Comparison of ENCODE assay signal across 15 mouse cellular contexts in the genomic region with DNA sequence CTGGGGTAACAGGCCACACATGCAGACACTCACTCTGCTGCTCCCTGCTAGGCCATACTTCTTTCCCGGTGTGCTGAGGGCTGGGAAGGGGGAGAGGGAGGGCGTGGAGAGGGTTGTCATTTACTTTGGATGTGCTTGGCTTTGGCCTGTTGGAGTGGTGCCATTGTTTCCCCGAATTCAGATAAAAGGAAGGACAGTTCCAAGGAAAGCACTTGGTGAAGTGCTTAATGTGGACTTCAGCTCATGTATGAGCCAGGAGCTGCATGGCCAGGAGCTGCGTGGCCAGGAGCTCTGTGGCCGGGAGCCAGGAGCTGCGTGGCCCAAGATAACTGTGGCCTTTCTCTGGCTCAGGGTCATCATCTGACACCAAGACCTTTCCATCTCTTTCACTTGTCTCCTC. TPM values are rescaled to one million over a fixed set of nuclear protein-coding genes. Genes with fewer than 3 reads are reported as not detected.
DNase-seq lines count a peak whose midpoint lies in the region; ATAC-seq lines count a peak whose summit lies in the region.
"Had no signal": no experiment of that assay in that cellular context is flagged by ENCODE, and none has a peak within 500 bp of the region (broad histone marks: within the 10 kb centered on the region; RNA-seq: fewer than 3 reads in every experiment).

No protein-coding gene starts in this region.

- no peaks in the 10 kb centered on the region for H3K9me3 ChIP-seq in hindbrain, embryonic 16.5 days (ENCODE audit: control insufficient read depth, low read length)
- H3K9me3 ChIP-seq: embryonic facial prominence, embryonic 12.5 days; forebrain, embryonic 12.5 days; midbrain, embryonic 13.5 days; neural tube, embryonic 12.5 days had no signal

- H3K27me3 ChIP-seq in hindbrain, embryonic 16.5 days (replicated peaks; ENCODE audit: control insufficient read depth, insufficient read depth, low read length): no peaks in the 10 kb centered on the region
- H3K27me3 ChIP-seq: embryonic facial prominence, embryonic 12.5 days; forebrain, embryonic 12.5 days; midbrain, embryonic 13.5 days; neural tube, embryonic 12.5 days had no signal

- no peak overlapping the region for H3K4me3 ChIP-seq in hindbrain, embryonic 16.5 days (ENCODE audit: low read length)
- H3K4me3 ChIP-seq: embryonic facial prominence, embryonic 12.5 days; forebrain, embryonic 12.5 days; midbrain, embryonic 13.5 days; neural tube, embryonic 12.5 days had no signal

- H3K4me2 ChIP-seq in hindbrain, embryonic 16.5 days (ENCODE audit: low read length): no peak overlapping the region
- H3K4me2 ChIP-seq: embryonic facial prominence, embryonic 12.5 days; forebrain, embryonic 12.5 days; midbrain, embryonic 13.5 days; neural tube, embryonic 12.5 days had no signal

- peak; percentile 49 for DNase-seq in gastrocnemius, adult 18-20 months (ENCODE audit: low spot score)
- no peak for DNase-seq in gastrocnemius, postnatal 4 days (ENCODE audit: low spot score in 2 of 2)
- peak; percentile 40 for DNase-seq in urinary bladder, postnatal 14 days (ENCODE audit: low spot score)
- DNase-seq in urinary bladder, adult 2 months (ENCODE audit: low spot score): no peak
- DNase-seq in heart, postnatal 4 days: peak; percentile 88
- no peak for DNase-seq in spleen, postnatal 4 days (ENCODE audit: low spot score in 2 of 2)
- DNase-seq in cerebellum, postnatal 4 days (ENCODE audit: low spot score in 2 of 2): no peak
- DNase-seq: cerebellum, adult 9-10 months; kidney, postnatal 10 days had no signal

- H3K27ac ChIP-seq in hindbrain, embryonic 16.5 days (ENCODE audit: low read depth, low read length): no peak overlapping the region
- H3K27ac ChIP-seq: embryonic facial prominence, embryonic 12.5 days; forebrain, embryonic 12.5 days; midbrain, embryonic 13.5 days; neural tube, embryonic 12.5 days had no signal

- H3K36me3 ChIP-seq in hindbrain, embryonic 16.5 days (ENCODE audit: control insufficient read depth, insufficient read depth, low read length): no peaks in the 10 kb centered on the region
- H3K36me3 ChIP-seq: embryonic facial prominence, embryonic 12.5 days; forebrain, embryonic 12.5 days; midbrain, embryonic 13.5 days; neural tube, embryonic 12.5 days had no signal

- 0 out of 2 replicates have a peak, but pooled peaks cover 3% of the 10 kb centered on the region for H3K4me1 ChIP-seq in hindbrain, embryonic 16.5 days (ENCODE audit: control insufficient read depth, insufficient read depth, low read depth, low read length)

- ATAC-seq in hindbrain, embryonic 16.5 days: no peak
- ATAC-seq: inflammation-experienced regulatory T-cells, adult 6 months; midbrain, embryonic 13.5 days had no signal

- H3K9ac ChIP-seq in hindbrain, embryonic 16.5 days (ENCODE audit: low read depth, low read length): no peak overlapping the region
- H3K9ac ChIP-seq: embryonic facial prominence, embryonic 12.5 days; forebrain, embryonic 12.5 days; midbrain, embryonic 13.5 days; neural tube, embryonic 12.5 days had no signal

- WGBS in hindbrain, embryonic 16.5 days: 83% methylated on average over 6 of the region's 6 CpGs

RNA-seq across cellular contexts. Expression of a gene that starts 12.4 kb away (rescaled TPM):
- total RNA-seq in gastrocnemius, adult 18-20 months (2021): 1 to 10 TPM; 2.9 TPM
- total RNA-seq in gastrocnemius, postnatal 4 days (2021): 1 to 10 TPM; 5.8 to 6.1 TPM
- 14.7 and 17.2 TPM in 2 replicates for polyA plus RNA-seq in urinary bladder, adult 2 months (2012; rRNA removed)
- 1 to 10 TPM; 6.4 to 8.0 TPM for total RNA-seq in heart, postnatal 4 days (2021)
- 13.5 and 15.6 TPM in 2 replicates for polyA plus RNA-seq in hindbrain, embryonic 16.5 days (2015; fragmentation: Nextera tagmentation; extraction: Ambion mirVana)

RNA-seq across cellular contexts. Expression of a gene that starts 39.4 kb away (rescaled TPM):
- 100 to 1,000 TPM; 193 to 210 TPM for total RNA-seq in gastrocnemius, adult 18-20 months (2021)
- total RNA-seq in gastrocnemius, postnatal 4 days (2021): 10 to 100 TPM; 26.4 to 36.8 TPM
- 2.7 and 5.0 TPM in 2 replicates for polyA plus RNA-seq in urinary bladder, adult 2 months (2012; rRNA removed)
- total RNA-seq in heart, postnatal 4 days (2021): 10 to 100 TPM; 20.9 to 27.5 TPM
- 1.0 and 1.8 TPM in 2 replicates for polyA plus RNA-seq in hindbrain, embryonic 16.5 days (2015; fragmentation: Nextera tagmentation; extraction: Ambion mirVana)

RNA-seq across cellular contexts. Expression of a gene that starts 40.3 kb away (rescaled TPM):
- 10 to 100 TPM; 46.0 to 59.0 TPM for total RNA-seq in gastrocnemius, adult 18-20 months (2021)
- 100 to 1,000 TPM in 1 of 2 experiments, 10 to 100 TPM in 1; 99.9 to 103 TPM for total RNA-seq in gastrocnemius, postnatal 4 days (2021)
- polyA plus RNA-seq in urinary bladder, adult 2 months (2012; rRNA removed): 34.0 and 63.0 TPM in 2 replicates
- 100 to 1,000 TPM; 201 to 216 TPM for total RNA-seq in heart, postnatal 4 days (2021)
- 31.4 and 32.9 TPM in 2 replicates for polyA plus RNA-seq in hindbrain, embryonic 16.5 days (2015; fragmentation: Nextera tagmentation; extraction: Ambion mirVana)

Comparison
In these comparisons a context has a peak if more than half of its experiments do, and no peak if none do; other contexts are left out.
1. DNase-seq: peak in gastrocnemius, adult 18-20 months (single experiment), urinary bladder, postnatal 14 days (single experiment) and heart, postnatal 4 days (single experiment); none in gastrocnemius, postnatal 4 days (0 of 2), urinary bladder, adult 2 months (single experiment), spleen, postnatal 4 days (0 of 2) and cerebellum, postnatal 4 days (0 of 2).
2. RNA of a gene that starts 39.4 kb away (total RNA-seq): 193 to 210 TPM in gastrocnemius, adult 18-20 months; 26.4 to 36.8 TPM in gastrocnemius, postnatal 4 days and 20.9 to 27.5 TPM in heart, postnatal 4 days; every median in the first group is over 4 times any median in the second.